Mouse (Mus musculus): Measurements from ENCODE around the gene Tvp23b. TPM values are rescaled to one million over a fixed set of nuclear protein-coding genes. Genes with fewer than 3 reads are reported as not detected.

Tvp23b gene
- 68.5 and 73.0 TPM in 2 replicates for polyA plus RNA-seq (2015; fragmentation: Nextera tagmentation; extraction: Ambion mirVana)

DNA sequence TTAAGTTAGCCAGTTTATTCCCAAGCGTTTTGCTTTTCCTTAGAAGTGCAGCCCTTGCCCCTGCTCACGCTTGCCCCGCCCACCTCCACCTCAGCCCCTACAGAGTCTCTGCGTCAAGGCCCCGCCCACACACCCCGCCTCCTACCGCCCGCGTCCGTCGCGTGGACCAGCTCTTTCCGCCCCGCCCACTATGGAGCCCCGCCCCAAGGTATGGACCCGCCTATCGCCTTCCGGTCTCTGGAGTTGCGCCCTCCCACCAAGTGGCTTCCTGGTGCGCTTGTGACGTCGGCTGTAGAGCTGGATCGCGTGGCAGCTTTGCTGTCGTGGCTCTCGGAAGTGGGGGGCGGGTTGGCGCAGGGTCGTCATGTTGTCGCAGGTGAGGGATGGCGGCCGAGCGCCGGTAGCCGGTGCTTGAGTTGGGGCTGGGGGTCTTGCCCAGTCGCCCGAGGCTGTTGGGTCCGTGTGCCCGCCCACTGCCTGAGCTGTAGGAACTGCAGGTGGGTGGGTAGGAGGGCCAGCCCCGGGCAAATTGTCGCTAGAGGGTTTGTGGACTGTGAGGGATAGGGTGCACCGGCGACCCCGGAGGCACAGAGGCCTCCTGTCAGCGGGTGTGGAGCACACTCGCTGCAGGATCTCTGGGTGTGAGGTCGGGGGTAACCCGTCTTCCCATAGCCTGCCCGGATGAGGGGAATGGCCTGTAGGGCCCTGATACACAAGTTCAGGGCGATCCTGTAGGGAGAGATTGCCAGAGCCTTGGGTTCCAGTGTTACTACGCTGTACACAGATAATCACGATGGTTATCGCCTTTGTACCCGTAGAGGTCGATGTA, at the start of gene Tvp23b:
Gene Tvp23b, plus strand, starts transcription at position 236 of the 829 bp plus-strand sequence.
- no peaks in the 10 kb centered on the region for H3K36me3 ChIP-seq (ENCODE audit: insufficient read depth, low read length)
- TF ChIP-seq CTCF (IDR thresholded peaks at IDR 0.05) (no peak), EP300 (IDR thresholded peaks at IDR 0.05) (no peak)
- H3K9ac ChIP-seq (replicated peaks; ENCODE audit: low read depth), result peak within 1 kb of the TSS; percentile 66
- H3K4me2 ChIP-seq (replicated peaks; ENCODE audit: low read depth, low read length), result peak within 1 kb of the TSS; percentile 85
- peak within 1 kb of the TSS; percentile 58 for H3K4me3 ChIP-seq (ENCODE audit: low read depth, low read length)
- WGBS, result under 1% methylated on average over 54 of the region's 55 CpGs
- ATAC-seq, result peak; percentile 98
- DNase-seq (ENCODE audit: low spot score), result peak; percentile 99
- peaks cover 4% of the 10 kb centered on the region; the same call in 1 of the 2 replicates for H3K4me1 ChIP-seq (ENCODE audit: insufficient read depth, low read depth, low read length)
- H3K9me3 ChIP-seq (ENCODE audit: low read length), result no peaks in the 10 kb centered on the region
- H3K27ac ChIP-seq (ENCODE audit: low read length), result peak within 1 kb of the TSS; percentile 72
- H3K27me3 ChIP-seq (replicated peaks; ENCODE audit: insufficient read depth, low read length), result no peaks in the 10 kb centered on the region

- Histone ChIP-seq H3K4me3 (ENCODE audit: low read depth, low read length) (no peak overlapping the region), H3K4me1 (ENCODE audit: insufficient read depth, low read depth, low read length) (no peaks in the 10 kb centered on the region; the same call in 1 of the 2 replicates), H3K9me3 (ENCODE audit: low read length) (no peaks in the 10 kb centered on the region), H3K27me3 (replicated peaks; ENCODE audit: insufficient read depth, low read length) (no peaks in the 10 kb centered on the region), H3K4me2 (replicated peaks; ENCODE audit: low read depth, low read length) (no peak overlapping the region), H3K36me3 (ENCODE audit: insufficient read depth, low read length) (0 out of 2 replicates have a peak, but pooled peaks cover 3% of the 10 kb centered on the region), H3K27ac (ENCODE audit: low read length) (no peak overlapping the region), H3K9ac (replicated peaks; ENCODE audit: low read depth) (no peak overlapping the region)
- ATAC-seq (no peak), DNase-seq (ENCODE audit: low spot score) (no peak)
- WGBS, result 80% methylated on average over 2 of the region's 2 CpGs
- TF ChIP-seq EP300 (IDR thresholded peaks at IDR 0.05), result no peak
- no peak for TF ChIP-seq CTCF (IDR thresholded peaks at IDR 0.05)
Observed at GRCm38 (mm10) chr11:62830387-62830786, 48.9 kb upstream of the Tvp23b start.

DNA sequence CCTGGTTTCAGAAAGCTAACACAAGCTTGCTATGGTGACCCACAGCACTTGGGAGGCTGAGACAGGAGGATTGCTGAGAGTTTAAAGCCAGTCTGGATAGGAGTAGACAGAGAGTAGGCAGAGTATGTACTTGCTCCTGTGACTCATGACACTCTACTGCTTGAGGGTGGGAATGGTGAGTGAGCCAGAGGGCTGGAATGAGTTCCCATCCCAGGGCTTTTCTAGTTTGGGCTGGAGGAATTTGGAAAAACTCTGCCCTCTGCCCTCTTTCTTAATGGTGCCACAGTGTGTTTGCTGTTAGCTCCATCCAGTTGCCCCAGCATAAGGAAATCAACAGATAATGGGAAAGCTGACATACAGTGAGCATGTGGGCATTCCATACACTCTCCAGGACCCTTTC, 47.3 kb upstream of the Tvp23b start:
- ATAC-seq (no peak), DNase-seq (ENCODE audit: low spot score) (no peak)
- no peaks in the 10 kb centered on the region for H3K9me3 ChIP-seq (ENCODE audit: low read length)
- no peak overlapping the region for H3K4me3 ChIP-seq (ENCODE audit: low read depth, low read length)
- no peak overlapping the region for H3K4me2 ChIP-seq (replicated peaks; ENCODE audit: low read depth, low read length)
- H3K4me1 ChIP-seq (ENCODE audit: insufficient read depth, low read depth, low read length), result no peaks in the 10 kb centered on the region
- TF ChIP-seq EP300 (IDR thresholded peaks at IDR 0.05), result no peak
- TF ChIP-seq CTCF (IDR thresholded peaks at IDR 0.05), result no peak
- H3K36me3 ChIP-seq (ENCODE audit: insufficient read depth, low read length), result 0 out of 2 replicates have a peak, but pooled peaks cover 3% of the 10 kb centered on the region
- no peak overlapping the region for H3K9ac ChIP-seq (replicated peaks; ENCODE audit: low read depth)
- no peaks in the 10 kb centered on the region for H3K27me3 ChIP-seq (replicated peaks; ENCODE audit: insufficient read depth, low read length)
- no peak overlapping the region for H3K27ac ChIP-seq (ENCODE audit: low read length)

DNA sequence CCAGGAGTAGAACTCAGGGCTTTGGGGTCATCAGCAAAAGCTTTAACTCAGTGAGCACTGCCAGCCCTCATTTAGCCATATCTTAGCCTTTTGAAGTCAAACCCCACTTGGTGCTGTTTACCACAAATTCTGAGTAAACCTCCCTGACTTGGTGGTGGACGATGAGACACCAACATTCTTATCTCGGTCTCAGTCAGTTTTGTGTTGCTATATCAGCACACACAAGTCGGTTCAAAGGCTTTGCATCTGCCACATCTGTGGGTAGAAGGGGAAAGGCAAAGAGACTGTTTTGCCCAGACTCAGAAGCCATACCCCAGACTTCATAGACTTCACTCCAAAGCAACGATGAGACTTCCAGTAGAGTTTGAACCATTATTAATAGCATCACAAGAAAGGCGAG, 34.7 kb upstream of the Tvp23b start:
- no peaks in the 10 kb centered on the region for H3K27me3 ChIP-seq (replicated peaks; ENCODE audit: insufficient read depth, low read length)
- no peak overlapping the region for H3K4me3 ChIP-seq (ENCODE audit: low read depth, low read length)
- no peak overlapping the region for H3K27ac ChIP-seq (ENCODE audit: low read length)
- TF ChIP-seq CTCF (IDR thresholded peaks at IDR 0.05), result no peak
- no peak overlapping the region for H3K9ac ChIP-seq (replicated peaks; ENCODE audit: low read depth)
- no peak overlapping the region for H3K4me2 ChIP-seq (replicated peaks; ENCODE audit: low read depth, low read length)
- WGBS, result 64% methylated on average over 5 of the region's 5 CpGs
- no peaks in the 10 kb centered on the region for H3K4me1 ChIP-seq (ENCODE audit: insufficient read depth, low read depth, low read length)
- no peaks in the 10 kb centered on the region for H3K9me3 ChIP-seq (ENCODE audit: low read length)
- peaks cover 11% of the 10 kb centered on the region; the same call in 1 of the 2 replicates for H3K36me3 ChIP-seq (ENCODE audit: insufficient read depth, low read length)
- no peak for DNase-seq (ENCODE audit: low spot score)
- no peak for ATAC-seq

GRCm38 (mm10) chr11:62845730-62846129, 33.5 kb upstream of the Tvp23b start:
- Histone ChIP-seq H3K36me3 (ENCODE audit: insufficient read depth, low read length) (peaks cover 9% of the 10 kb centered on the region; the same call in 1 of the 2 replicates), H3K27ac (ENCODE audit: low read length) (no peak overlapping the region), H3K4me3 (ENCODE audit: low read depth, low read length) (no peak overlapping the region), H3K9ac (replicated peaks; ENCODE audit: low read depth) (no peak overlapping the region), H3K9me3 (ENCODE audit: low read length) (no peaks in the 10 kb centered on the region), H3K4me1 (ENCODE audit: insufficient read depth, low read depth, low read length) (no peaks in the 10 kb centered on the region), H3K27me3 (replicated peaks; ENCODE audit: insufficient read depth, low read length) (no peaks in the 10 kb centered on the region), H3K4me2 (replicated peaks; ENCODE audit: low read depth, low read length) (no peak overlapping the region)
- 42% methylated on average over 3 of the region's 3 CpGs for WGBS
- ATAC-seq (no peak), DNase-seq (ENCODE audit: low spot score) (no peak)
- no peak for TF ChIP-seq CTCF (IDR thresholded peaks at IDR 0.05)

DNA sequence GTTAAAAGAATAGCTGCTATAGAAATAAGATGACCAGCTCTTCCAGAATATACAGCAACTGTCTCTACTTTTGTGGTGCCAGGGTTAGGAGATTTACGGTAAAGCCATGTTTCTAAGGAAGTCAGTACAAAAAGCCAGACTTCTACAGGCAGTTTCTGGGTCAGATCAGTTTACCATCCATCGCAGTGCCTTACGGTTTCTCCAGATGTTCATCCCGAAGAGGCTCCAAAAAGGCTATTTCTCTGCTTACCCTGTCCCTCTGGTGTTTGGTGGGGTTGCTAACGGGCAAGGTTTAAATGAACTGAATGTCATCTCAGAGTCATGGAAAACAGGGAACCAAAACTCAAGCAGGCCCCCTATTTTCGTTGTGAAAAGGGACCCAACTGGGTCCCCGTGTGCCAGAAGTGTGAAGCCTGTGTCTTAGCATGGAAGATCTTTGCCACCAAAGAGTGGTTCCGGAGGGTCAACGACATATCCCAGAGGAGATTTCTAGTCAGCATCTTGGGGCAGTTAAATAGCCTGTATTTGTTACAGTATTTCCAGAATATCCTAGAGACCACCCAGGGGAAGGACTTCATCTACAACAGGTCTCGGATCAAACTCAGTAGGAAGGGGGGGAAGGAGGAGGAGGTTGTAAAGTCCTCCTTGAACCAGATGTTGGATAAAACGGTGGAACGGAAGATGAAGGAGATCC, 32.1 kb upstream of the Tvp23b start, which contains the start of gene Fbxw10:
Gene Fbxw10, plus strand, starts transcription at position 109 of the 694 bp plus-strand sequence.
- Histone ChIP-seq H3K36me3 (ENCODE audit: insufficient read depth, low read length) (no peaks in the 10 kb centered on the region), H3K9ac (replicated peaks; ENCODE audit: low read depth) (no peak within 1 kb of the TSS), H3K4me2 (replicated peaks; ENCODE audit: low read depth, low read length) (no peak within 1 kb of the TSS; the same call in 1 of the 2 replicates), H3K4me3 (ENCODE audit: low read depth, low read length) (no peak within 1 kb of the TSS), H3K27ac (ENCODE audit: low read length) (no peak within 1 kb of the TSS), H3K9me3 (ENCODE audit: low read length) (no peaks in the 10 kb centered on the region), H3K4me1 (ENCODE audit: insufficient read depth, low read depth, low read length) (no peaks in the 10 kb centered on the region), H3K27me3 (replicated peaks; ENCODE audit: insufficient read depth, low read length) (no peaks in the 10 kb centered on the region)
- WGBS, result 27% methylated on average over 12 of the region's 12 CpGs
- DNase-seq (ENCODE audit: low spot score) (peak; percentile 72), ATAC-seq (no peak)
- TF ChIP-seq CTCF (IDR thresholded peaks at IDR 0.05) (no peak), EP300 (IDR thresholded peaks at IDR 0.05) (no peak)

Measured in lung, postnatal 0 days (tissue).